Mouse (Mus musculus) forebrain, postnatal 0 days (tissue): ENCODE measurements around the gene Tmem95. TPM values are rescaled to one million over a fixed set of nuclear protein-coding genes. Genes with fewer than 3 reads are reported as not detected.
A peak's percentile ranks its signal among the peaks of the same experiment; 100 is the strongest.

ENCODE experiments used
- ATAC-seq: fragments of 200-750 bp; cut with Nextera tagmentation; 2 replicates; pipeline ENCODE4 v1.8.0; 2017; ENCODE audit warnings: mild to moderate bottlenecking, moderate library complexity
- DNase-seq: peaks from one replicate; pipeline ENCODE4 v3.0.0-alpha.2; 2015
- H3K27ac ChIP-seq: fragments of 300-500 bp; sonication (generic); 2 replicates; pipeline ENCODE4 v1.5.1; 2014; ENCODE audit warnings: low read depth, mild to moderate bottlenecking, antibody characterized with exemption, low read length, moderate library complexity, mixed read lengths
- H3K27me3 ChIP-seq: fragments of 300-500 bp; sonication (generic); 2 replicates; pipeline ENCODE4 v1.6.1; 2014; ENCODE audit warnings: mild to moderate bottlenecking, low read length, mixed read lengths; ENCODE audit not compliant: insufficient read depth
- H3K36me3 ChIP-seq: fragments of 300-500 bp; sonication (generic); 2 replicates; pipeline ENCODE4 v1.6.1; 2014; ENCODE audit warnings: mild to moderate bottlenecking, moderate library complexity; ENCODE audit not compliant: insufficient read depth
- H3K4me1 ChIP-seq: fragments of 300-500 bp; sonication (generic); 2 replicates; pipeline ENCODE4 v1.6.1; 2014; ENCODE audit warnings: antibody characterized with exemption; ENCODE audit not compliant: insufficient read depth
- H3K4me2 ChIP-seq: fragments of 300-500 bp; sonication (generic); 2 replicates; pipeline ENCODE4 v1.6.1; 2014; ENCODE audit warnings: low read depth, mild to moderate bottlenecking, moderate library complexity
- H3K4me3 ChIP-seq: fragments of 300-500 bp; sonication (generic); 2 replicates; pipeline ENCODE4 v1.5.1; 2014; ENCODE audit warnings: low read depth, low read length, mixed read lengths
- H3K9ac ChIP-seq: fragments of 300-500 bp; sonication (generic); 2 replicates; pipeline ENCODE4 v1.6.1; 2014; ENCODE audit warnings: mild to moderate bottlenecking
- H3K9me3 ChIP-seq: fragments of 300-500 bp; sonication (generic); 2 replicates; pipeline ENCODE4 v1.6.1; 2016; ENCODE audit warnings: low read length
- CTCF ChIP-seq: sonication (generic); IDR thresholded peaks from 2 replicates; pipeline ENCODE4 v1.5.1; 2016; ENCODE audit warnings: antibody characterized with exemption, control low read depth, low read depth
- WGBS: fragments of 180-500 bp; shearing (Covaris S2); extraction: QIAGEN DNeasy Blood & Tissue Kit; methylation state at CpG from one replicate; pipeline ENCODE4 v1.1.7; 2014; 5-methylcytosine and 5-hydroxymethylcytosine counted together
- polyA plus RNA-seq: library from polyadenylated mRNA; unstranded; fragments of >200 nt; fragmentation: Nextera tagmentation; extraction: Ambion mirVana; gene quantifications from 2 replicates; pipeline ENCODE4 v1.2.1, GENCODE M21; 2015
- total RNA-seq: library from RNA; depleted of rRNA; stranded (reverse); fragments of >200 nt; gene quantifications from 2 replicates; pipeline ENCODE4 v1.2.3, GENCODE M21; 2014; rRNA removed

Gene Tmem95
- total RNA-seq (not detected in 2 replicates), polyA plus RNA-seq (not detected in 2 replicates)

GRCm38 (mm10) chr11:69877878-69878277, at the start of gene Tmem95:
Tmem95 (minus strand) TSS chr11:69878018.
- TF ChIP-seq CTCF = no peak
- no peak for ATAC-seq
- no peaks in the 10 kb centered on the region; the same call in 1 of the 2 replicates for H3K27me3 ChIP-seq
- DNase-seq = no peak
- peaks cover 9% of the 10 kb centered on the region; the same call in 1 of the 2 replicates for H3K4me1 ChIP-seq
- WGBS = 83% methylated on average over 11 of the region's 11 CpGs
- H3K4me2 ChIP-seq = peak within 1 kb of the TSS; percentile 18
- H3K27ac ChIP-seq = no peak within 1 kb of the TSS; the same call in 1 of the 2 replicates
- H3K9me3 ChIP-seq = no peaks in the 10 kb centered on the region
- H3K4me3 ChIP-seq = no peak within 1 kb of the TSS
- 0 out of 2 replicates have a peak within 1 kb of the TSS, but pooled peaks have one; percentile 6 for H3K9ac ChIP-seq
- H3K36me3 ChIP-seq = no peaks in the 10 kb centered on the region

GRCm38 (mm10) chr11:69927501-69927900, 49.7 kb upstream of the Tmem95 start:
- DNase-seq = no peak
- WGBS = 96% methylated on average over 2 of the region's 2 CpGs
- H3K27ac ChIP-seq = no peak overlapping the region
- H3K36me3 ChIP-seq = no peaks in the 10 kb centered on the region
- no peak overlapping the region for H3K4me2 ChIP-seq
- TF ChIP-seq CTCF = no peak
- H3K27me3 ChIP-seq = no peaks in the 10 kb centered on the region
- no peak overlapping the region for H3K4me3 ChIP-seq
- no peak overlapping the region for H3K9ac ChIP-seq
- H3K4me1 ChIP-seq = no peaks in the 10 kb centered on the region
- no peak for ATAC-seq
- H3K9me3 ChIP-seq = no peaks in the 10 kb centered on the region

GRCm38 (mm10) chr11:69922796-69923195, 45.0 kb upstream of the Tmem95 start:
- H3K27ac ChIP-seq = no peak overlapping the region
- no peak for TF ChIP-seq CTCF
- H3K27me3 ChIP-seq = no peaks in the 10 kb centered on the region
- 75% methylated on average over 3 of the region's 3 CpGs for WGBS
- DNase-seq (no peak), ATAC-seq (no peak)
- H3K4me1 ChIP-seq = peaks cover 7% of the 10 kb centered on the region; the same call in 1 of the 2 replicates
- H3K4me2 ChIP-seq = no peak overlapping the region; the same call in 1 of the 2 replicates
- peaks cover 14% of the 10 kb centered on the region for H3K36me3 ChIP-seq
- no peak overlapping the region for H3K9ac ChIP-seq
- no peak overlapping the region for H3K4me3 ChIP-seq
- H3K9me3 ChIP-seq = no peaks in the 10 kb centered on the region

GRCm38 (mm10) chr11:69922012-69922756, 44.4 kb upstream of the Tmem95 start:
- Histone ChIP-seq H3K27ac (peak overlapping the region; percentile 83), H3K4me2 (peak overlapping the region; percentile 57), H3K9ac (peak overlapping the region; percentile 42), H3K4me1 (peaks cover 7% of the 10 kb centered on the region; the same call in 1 of the 2 replicates), H3K9me3 (no peaks in the 10 kb centered on the region), H3K36me3 (peaks cover 20% of the 10 kb centered on the region), H3K4me3 (peak overlapping the region; percentile 45), H3K27me3 (no peaks in the 10 kb centered on the region)
- no peak for ATAC-seq
- DNase-seq = no peak
- 2% methylated on average over 12 of the region's 12 CpGs for WGBS
- TF ChIP-seq CTCF = no peak

GRCm38 (mm10) chr11:69921114-69922011, 43.5 kb upstream of the Tmem95 start, which contains the start of gene Eif5a:
Eif5a (minus strand) TSS chr11:69921958.
- no peaks in the 10 kb centered on the region for H3K9me3 ChIP-seq
- H3K27me3 ChIP-seq = no peaks in the 10 kb centered on the region
- peak; percentile 84 for TF ChIP-seq CTCF
- H3K27ac ChIP-seq = peak within 1 kb of the TSS; percentile 95
- peak; percentile 96 for ATAC-seq
- H3K4me3 ChIP-seq = peak within 1 kb of the TSS; percentile 84
- peaks cover 7% of the 10 kb centered on the region; the same call in 1 of the 2 replicates for H3K4me1 ChIP-seq
- DNase-seq = peak; percentile 100
- H3K36me3 ChIP-seq = peaks cover 28% of the 10 kb centered on the region
- H3K9ac ChIP-seq = peak within 1 kb of the TSS; percentile 87
- under 1% methylated on average over 76 of the region's 78 CpGs for WGBS
- H3K4me2 ChIP-seq = peak within 1 kb of the TSS; percentile 95

- peak overlapping the region; percentile 95 for H3K4me2 ChIP-seq
- ATAC-seq = no peak
- H3K27me3 ChIP-seq = no peaks in the 10 kb centered on the region
- H3K27ac ChIP-seq = peak overlapping the region; percentile 95
- under 1% methylated on average over 52 of the region's 65 CpGs for WGBS
- peak overlapping the region; percentile 87 for H3K9ac ChIP-seq
- H3K4me1 ChIP-seq = peaks cover 7% of the 10 kb centered on the region; the same call in 1 of the 2 replicates
- TF ChIP-seq CTCF = no peak
- no peaks in the 10 kb centered on the region for H3K9me3 ChIP-seq
- peaks cover 37% of the 10 kb centered on the region for H3K36me3 ChIP-seq
- peak; percentile 9 for DNase-seq
- peak overlapping the region; percentile 84 for H3K4me3 ChIP-seq
Observed at GRCm38 (mm10) chr11:69920266-69921031, 42.6 kb upstream of the Tmem95 start.
